Mouse (Mus musculus) heart, adult 2 months (tissue): ENCODE results near the gene Klf12. TPM values are rescaled to one million over a fixed set of nuclear protein-coding genes. Genes with fewer than 3 reads are reported as not detected.

Experiments
- DNase-seq, 2 experiments: peaks; one replicate each; pipeline ENCODE4 v3.0.0; 2021
- H3K27ac ChIP-seq: fragments of 200-600 bp; 2 replicates; pipeline ENCODE4 v1.8.1; 2022
- H3K27me3 ChIP-seq: fragments of 200-500 bp; 2 replicates; pipeline ENCODE4 v1.6.1; 2012; ENCODE audit warnings: mild to moderate bottlenecking, low read length, inconsistent platforms, mixed read lengths; ENCODE audit not compliant: control insufficient read depth, insufficient read depth
- H3K36me3 ChIP-seq: fragments of 200-500 bp; 2 replicates; pipeline ENCODE4 v1.6.1; 2012; ENCODE audit warnings: low read length, inconsistent platforms; ENCODE audit not compliant: control insufficient read depth, insufficient read depth
- H3K4me1 ChIP-seq: fragments of 200-500 bp; 2 replicates; pipeline ENCODE4 v1.6.1; 2011; ENCODE audit warnings: low read length; ENCODE audit not compliant: control insufficient read depth, insufficient read depth
- H3K4me3 ChIP-seq: fragments of 200-600 bp; 2 replicates; pipeline ENCODE4 v1.8.1; 2022
- H3K79me2 ChIP-seq: fragments of 200-500 bp; replicated peaks from 2 replicates; pipeline ENCODE4 v1.6.1; 2012; ENCODE audit warnings: mild to moderate bottlenecking, inconsistent platforms, low read length, moderate library complexity, mixed read lengths; ENCODE audit not compliant: control insufficient read depth, insufficient read depth
- H3K9ac ChIP-seq: fragments of 200-500 bp; 2 replicates; pipeline ENCODE4 v1.6.1; 2012; ENCODE audit warnings: low read depth, mild to moderate bottlenecking, control low read depth, inconsistent platforms, low read length, mixed read lengths
- CTCF ChIP-seq: fragments of 200-600 bp; IDR thresholded peaks from 2 replicates; pipeline ENCODE4 v1.8.1; 2022; ENCODE audit warnings: antibody characterized with exemption, mild to moderate bottlenecking, moderate library complexity
- EP300 ChIP-seq: fragments of 200-500 bp; IDR thresholded peaks from 2 replicates; pipeline ENCODE4 v1.6.1; 2011; ENCODE audit warnings: low read depth, low read length, control low read depth; ENCODE audit not compliant: insufficient read depth
- POLR2A ChIP-seq: fragments of 200-500 bp; IDR thresholded peaks from 2 replicates; pipeline ENCODE4 v1.6.1; 2011; ENCODE audit warnings: mild to moderate bottlenecking, low read depth, low read length, control low read depth; ENCODE audit not compliant: insufficient read depth
- WGBS: fragments of 180-500 bp; shearing (Covaris S2); methylation state at CpG from one replicate; pipeline ENCODE4 v1.1.7; 2018; 5-methylcytosine and 5-hydroxymethylcytosine counted together
- intact Hi-C: fragments of 180-260 bp; cut with DNase I; formaldehyde crosslinking; loops from one replicate; pipeline ENCODE4 v1.15.1; 2025
- long read RNA-seq: library from polyadenylated mRNA; stranded (forward); transcript quantifications from one replicate; pipeline ENCODE4 v2.0.0, GENCODE M21; 2021
- polyA plus RNA-seq: library from polyadenylated mRNA; depleted of rRNA; stranded (reverse); fragments of >200 nt; gene quantifications from 2 replicates; pipeline ENCODE4 v1.2.3, GENCODE M21; 2012; rRNA removed
- total RNA-seq, 2 experiments: library from RNA; stranded (reverse); gene quantifications; 2 replicates each; pipeline ENCODE4 v1.2.3; 2021

The Klf12 gene
- total RNA-seq (10 to 100 TPM; 15.3 to 15.8 TPM), polyA plus RNA-seq (8.6 and 14.6 TPM in 2 replicates)
- long read RNA-seq, partial matches to known transcripts = 0 of 1 reads
- long read RNA-seq, other reads (novel, unspliced or antisense) = 1 of 1 reads

DNA sequence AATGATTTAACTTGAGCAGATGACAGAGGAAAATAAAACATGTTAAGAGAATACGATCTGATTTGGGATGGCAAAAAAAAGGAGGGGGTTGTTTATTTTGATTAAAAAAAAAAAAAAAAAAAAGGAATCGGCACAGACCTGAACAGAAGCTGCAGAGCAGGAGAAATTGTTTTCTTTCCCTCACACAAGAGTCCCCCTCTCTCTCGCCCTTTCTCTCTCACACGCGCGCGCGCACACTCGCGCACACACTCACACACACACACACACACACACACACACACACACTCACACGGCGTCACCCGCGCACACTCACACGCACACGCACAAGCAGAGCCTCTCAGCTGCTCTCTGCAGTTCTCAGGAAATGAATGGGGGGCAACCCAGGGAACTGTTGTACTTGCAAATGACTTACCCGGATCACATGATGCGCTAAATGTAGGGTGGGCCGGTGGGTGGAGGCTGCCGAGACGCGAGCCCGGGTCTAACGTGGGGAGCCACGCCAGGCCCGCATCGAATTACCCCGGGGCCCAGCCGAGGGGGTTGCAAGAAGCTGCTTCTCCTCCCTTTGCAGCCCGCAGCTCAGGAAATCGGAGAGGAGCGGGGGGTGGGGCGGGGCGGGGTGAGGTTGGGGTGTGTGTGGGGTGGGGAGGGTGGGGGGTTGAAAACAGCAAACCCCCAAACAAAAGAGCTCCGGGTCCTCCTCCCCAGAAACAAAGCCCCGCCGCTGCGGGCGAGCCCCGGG is at the start of gene Klf12:
Klf12 (minus strand) TSS at position 561 of the 742 bp plus-strand sequence.
- Histone ChIP-seq H3K9ac (peak within 1 kb of the TSS; percentile 68), H3K27ac (peak within 1 kb of the TSS; percentile 93), H3K36me3 (peaks cover 5% of the 10 kb centered on the region; the same call in 1 of the 2 replicates), H3K27me3 (no peaks in the 10 kb centered on the region), H3K79me2 (peaks cover 3% of the 10 kb centered on the region; the same call in 1 of the 2 replicates), H3K4me1 (no peaks in the 10 kb centered on the region; the same call in 1 of the 2 replicates), H3K4me3 (peak within 1 kb of the TSS; percentile 87)
- WGBS = under 1% methylated on average over 40 of the region's 40 CpGs
- intact Hi-C loops = loop anchor here (1.0 to 10.0 kb wide), 5 partner anchors 51 to 331 kb away; no protein-coding TSS in a partner anchor
- TF ChIP-seq EP300 (peak; percentile 50; the same call in 1 of the 2 replicates), POLR2A (peak; percentile 67), CTCF (no peak)
- DNase-seq = peak in 1 of 2 experiments; percentile 87

DNA sequence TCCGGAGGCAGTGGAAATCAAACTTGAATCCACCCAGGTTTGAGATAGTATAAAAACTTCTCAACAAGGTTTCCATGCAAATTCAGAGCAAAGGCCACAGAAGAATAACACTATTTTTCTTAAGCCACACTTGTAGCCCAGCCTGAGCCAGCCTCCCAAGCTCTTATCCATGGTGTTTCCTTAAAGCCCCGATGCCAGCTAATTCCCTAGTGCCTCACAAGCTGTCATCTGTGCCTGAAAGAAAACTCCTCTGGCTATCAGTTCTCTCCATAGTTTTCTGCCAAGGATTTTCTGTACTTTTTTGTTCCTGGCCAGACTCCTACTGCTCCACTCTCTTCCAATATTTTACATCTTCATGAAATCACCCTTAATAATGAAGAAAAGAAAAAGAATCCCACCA is 48.9 kb upstream of the Klf12 start:
- H3K79me2 ChIP-seq = no peaks in the 10 kb centered on the region
- TF ChIP-seq POLR2A (no peak), CTCF (no peak), EP300 (no peak)
- WGBS = 51% methylated on average over 2 of the region's 2 CpGs
- H3K4me1 ChIP-seq = no peaks in the 10 kb centered on the region; the same call in none of the 2 replicates
- peak in 1 of 2 experiments; percentile 8 for DNase-seq
- H3K27ac ChIP-seq = no peak overlapping the region
- H3K9ac ChIP-seq = no peak overlapping the region
- H3K36me3 ChIP-seq = no peaks in the 10 kb centered on the region
- no peaks in the 10 kb centered on the region for H3K27me3 ChIP-seq
- H3K4me3 ChIP-seq = no peak overlapping the region
- intact Hi-C loops = no loop called here

DNA sequence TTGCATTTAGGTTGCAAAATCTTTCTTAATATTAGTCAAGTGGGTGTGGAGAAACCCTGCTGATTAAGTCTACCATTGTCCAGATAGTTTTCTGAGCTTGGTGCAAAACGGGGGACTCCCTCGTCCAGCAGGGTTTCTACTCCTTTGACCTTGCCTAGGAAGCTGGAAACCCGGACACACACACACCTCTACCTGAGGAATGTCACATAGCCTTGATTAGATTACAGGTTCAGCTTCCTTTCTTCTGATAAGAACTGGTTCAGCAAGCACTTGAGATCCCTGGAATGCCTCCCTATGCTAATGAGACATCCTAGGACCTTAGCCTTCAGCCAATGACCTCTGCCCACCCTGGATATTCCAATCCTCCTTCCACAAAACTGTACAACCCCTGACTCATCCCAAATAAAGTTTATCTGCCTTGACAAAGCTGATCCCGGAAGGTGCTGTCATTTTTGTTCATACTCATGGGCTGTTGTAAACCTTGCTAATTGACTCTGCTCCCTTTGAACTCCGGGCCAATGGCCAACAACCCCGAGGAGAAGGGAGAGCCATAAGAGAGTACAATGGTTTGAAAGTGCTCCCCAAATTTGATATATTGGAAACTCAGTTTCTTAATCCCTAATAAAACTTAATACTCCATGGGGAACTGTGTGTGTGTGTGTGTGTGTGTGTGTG is 44.3 kb upstream of the Klf12 start:
- Histone ChIP-seq H3K36me3 (no peaks in the 10 kb centered on the region), H3K9ac (no peak overlapping the region), H3K27me3 (no peaks in the 10 kb centered on the region), H3K4me3 (no peak overlapping the region), H3K4me1 (no peaks in the 10 kb centered on the region; the same call in none of the 2 replicates), H3K27ac (no peak overlapping the region), H3K79me2 (no peaks in the 10 kb centered on the region)
- no peak for DNase-seq
- intact Hi-C loops = no loop called here
- no peak for TF ChIP-seq CTCF
- no peak for TF ChIP-seq POLR2A
- no peak for TF ChIP-seq EP300
- 61% methylated on average over 6 of the region's 6 CpGs for WGBS

DNA sequence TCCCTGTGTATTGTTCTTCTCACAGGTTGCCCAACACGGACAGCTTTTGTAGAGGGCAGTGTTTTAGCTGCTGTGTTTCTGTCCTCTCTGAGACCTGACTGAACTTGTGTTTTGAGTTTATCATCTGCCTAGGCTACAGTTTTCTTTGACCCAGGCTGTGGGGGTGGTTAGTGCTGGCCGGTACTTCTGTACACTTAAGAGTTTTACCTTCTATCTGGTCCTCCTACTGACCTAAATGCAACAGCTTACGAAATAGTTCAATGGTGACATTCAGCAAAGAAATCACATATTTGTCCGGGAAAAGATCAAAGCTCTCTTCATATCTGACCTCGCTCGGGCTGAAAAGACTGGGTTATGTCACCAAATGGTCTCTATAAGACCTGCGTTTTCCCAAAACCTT is 39.8 kb upstream of the Klf12 start:
- no peak overlapping the region for H3K4me3 ChIP-seq
- H3K27ac ChIP-seq = no peak overlapping the region
- no peaks in the 10 kb centered on the region for H3K27me3 ChIP-seq
- no peaks in the 10 kb centered on the region for H3K79me2 ChIP-seq
- H3K36me3 ChIP-seq = no peaks in the 10 kb centered on the region
- WGBS = 83% methylated on average over 7 of the region's 7 CpGs
- intact Hi-C loops = no loop called here
- no peak for DNase-seq
- no peak for TF ChIP-seq CTCF
- H3K4me1 ChIP-seq = no peaks in the 10 kb centered on the region
- no peak overlapping the region for H3K9ac ChIP-seq

DNA sequence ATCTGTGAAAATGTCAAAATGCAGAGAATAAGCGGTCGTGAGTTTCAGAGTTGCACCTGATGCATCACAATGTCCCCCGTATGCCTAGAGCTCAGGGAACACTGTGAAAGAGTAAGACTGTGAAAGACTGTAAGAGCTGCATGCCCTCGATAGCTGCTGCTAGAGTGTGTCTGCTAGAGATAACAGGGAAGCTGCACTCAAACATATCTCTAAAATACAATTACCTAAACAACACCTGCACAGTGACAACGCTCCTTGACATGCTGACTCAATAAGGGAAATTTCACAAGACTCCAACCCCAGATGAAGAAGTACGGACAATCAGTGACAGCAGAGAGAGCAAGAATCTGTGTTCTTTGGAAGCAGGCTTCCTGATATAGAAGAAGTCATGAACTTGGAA is 37.5 kb upstream of the Klf12 start:
- TF ChIP-seq CTCF (no peak), POLR2A (no peak), EP300 (no peak)

DNA sequence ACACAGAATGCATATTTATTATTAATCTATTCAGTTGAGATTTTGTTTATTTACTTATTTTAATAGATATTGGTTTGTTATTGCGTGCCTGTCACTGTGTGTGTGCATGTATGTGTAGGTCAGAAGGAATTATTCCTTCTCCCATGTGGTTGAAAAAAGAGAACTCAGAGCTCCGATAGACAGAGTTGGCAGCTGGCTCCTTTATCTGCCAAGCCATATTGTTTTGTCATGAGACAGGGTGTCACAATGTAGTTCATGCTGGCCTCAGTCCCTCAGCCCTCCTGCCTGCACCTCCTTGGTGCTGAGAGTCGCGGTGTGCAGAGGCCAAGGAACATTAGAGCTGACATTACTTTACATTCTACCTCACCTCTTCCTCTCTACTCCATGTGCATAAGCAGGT is 32.3 kb upstream of the Klf12 start:
- no peak for DNase-seq
- intact Hi-C loops = no loop called here
- Histone ChIP-seq H3K27ac (no peak overlapping the region), H3K4me1 (no peaks in the 10 kb centered on the region), H3K4me3 (no peak overlapping the region), H3K36me3 (no peaks in the 10 kb centered on the region), H3K9ac (no peak overlapping the region), H3K27me3 (no peaks in the 10 kb centered on the region), H3K79me2 (no peaks in the 10 kb centered on the region)
- TF ChIP-seq POLR2A (no peak), CTCF (no peak), EP300 (no peak)
- 68% methylated on average over 4 of the region's 4 CpGs for WGBS

More for the DNA sequence above, 37.5 kb upstream of the Klf12 start:
- DNase-seq = no peak
- Histone ChIP-seq H3K4me3 (no peak overlapping the region), H3K4me1 (no peaks in the 10 kb centered on the region), H3K36me3 (no peaks in the 10 kb centered on the region), H3K27ac (no peak overlapping the region), H3K9ac (no peak overlapping the region), H3K79me2 (no peaks in the 10 kb centered on the region), H3K27me3 (no peaks in the 10 kb centered on the region)
- 82% methylated on average over 6 of the region's 6 CpGs for WGBS
- intact Hi-C loops = no loop called here
